Mouse (Mus musculus) stomach, embryonic 16.5 days (tissue): ENCODE data around the gene Zbtb46. TPM values are rescaled to one million over a fixed set of nuclear protein-coding genes. Genes with fewer than 3 reads are reported as not detected.

ENCODE experiments used
- ATAC-seq: fragments of 200-750 bp; cut with Nextera tagmentation; 2 replicates; pipeline ENCODE4 v1.8.0; 2017; ENCODE audit warnings: moderate number of reproducible peaks, moderate TSS enrichment; ENCODE audit not compliant: insufficient read depth, low FRiP score
- H3K27ac ChIP-seq: fragments of 300-500 bp; sonication (generic); 2 replicates; pipeline ENCODE4 v1.5.1; 2014; ENCODE audit warnings: low read length
- H3K27me3 ChIP-seq: fragments of 300-500 bp; sonication (generic); 2 replicates; pipeline ENCODE4 v1.6.1; 2014; ENCODE audit warnings: low read length, control low read depth, mixed read lengths; ENCODE audit not compliant: control insufficient read depth, insufficient read depth
- H3K36me3 ChIP-seq: fragments of 300-500 bp; sonication (generic); 2 replicates; pipeline ENCODE4 v1.6.1; 2014; ENCODE audit warnings: low read length; ENCODE audit not compliant: control insufficient read depth, insufficient read depth
- H3K4me1 ChIP-seq: fragments of 300-500 bp; sonication (generic); 2 replicates; pipeline ENCODE4 v1.6.1; 2014; ENCODE audit warnings: low read length, control low read depth, mixed read lengths; ENCODE audit not compliant: control insufficient read depth, insufficient read depth
- H3K4me2 ChIP-seq: fragments of 300-500 bp; sonication (generic); 2 replicates; pipeline ENCODE4 v1.6.1; 2014; ENCODE audit warnings: low read depth, low read length, mixed read lengths
- H3K4me3 ChIP-seq: fragments of 300-500 bp; sonication (generic); replicated peaks from 2 replicates; pipeline ENCODE4 v1.5.1; 2014; ENCODE audit warnings: mild to moderate bottlenecking, low read length
- H3K9ac ChIP-seq: fragments of 300-500 bp; sonication (generic); 2 replicates; pipeline ENCODE4 v1.6.1; 2014; ENCODE audit warnings: low read length
- H3K9me3 ChIP-seq: fragments of 300-500 bp; sonication (generic); replicated peaks from 2 replicates; pipeline ENCODE4 v1.6.1; 2016; ENCODE audit warnings: low read length, control low read depth; ENCODE audit not compliant: control insufficient read depth
- WGBS: fragments of 180-500 bp; shearing (Covaris S2); extraction: QIAGEN DNeasy Blood & Tissue Kit; methylation state at CpG from one replicate; pipeline ENCODE4 v1.1.7; 2014; 5-methylcytosine and 5-hydroxymethylcytosine counted together
- polyA plus RNA-seq: library from polyadenylated mRNA; unstranded; fragments of >200 nt; fragmentation: Nextera tagmentation; extraction: Ambion mirVana; gene quantifications from 2 replicates; pipeline ENCODE4 v1.2.1, GENCODE M21; 2015

Gene Zbtb46
- polyA plus RNA-seq, 1 experiment from 2014 or later, result 9.7 TPM

GRCm38 (mm10) chr2:181394086-181394485 lies 65.1 kb downstream of the Zbtb46 start:
- no peak overlapping the region for H3K9ac ChIP-seq

GRCm38 (mm10) chr2:181392600-181393213 lies 66.5 kb downstream of the Zbtb46 start:
- Histone ChIP-seq H3K9me3 (no peaks in the 10 kb centered on the region), H3K36me3 (no peaks in the 10 kb centered on the region), H3K27me3 (no peaks in the 10 kb centered on the region), H3K4me3 (no peak overlapping the region), H3K9ac (no peak overlapping the region), H3K27ac (no peak overlapping the region), H3K4me1 (no peaks in the 10 kb centered on the region), H3K4me2 (no peak overlapping the region)
- ATAC-seq, result peak; percentile 78; the same call in 1 of the 2 replicates
- WGBS, result 30% methylated on average over 4 of the region's 4 CpGs

More at GRCm38 (mm10) chr2:181394086-181394485, 65.1 kb downstream of the Zbtb46 start:
- H3K9me3 ChIP-seq, result no peaks in the 10 kb centered on the region
- no peaks in the 10 kb centered on the region for H3K27me3 ChIP-seq
- no peak for ATAC-seq
- H3K4me2 ChIP-seq, result no peak overlapping the region
- no peaks in the 10 kb centered on the region for H3K36me3 ChIP-seq
- no peak overlapping the region for H3K4me3 ChIP-seq
- no peaks in the 10 kb centered on the region for H3K4me1 ChIP-seq
- 87% methylated on average over 3 of the region's 3 CpGs for WGBS
- H3K27ac ChIP-seq, result no peak overlapping the region

DNA sequence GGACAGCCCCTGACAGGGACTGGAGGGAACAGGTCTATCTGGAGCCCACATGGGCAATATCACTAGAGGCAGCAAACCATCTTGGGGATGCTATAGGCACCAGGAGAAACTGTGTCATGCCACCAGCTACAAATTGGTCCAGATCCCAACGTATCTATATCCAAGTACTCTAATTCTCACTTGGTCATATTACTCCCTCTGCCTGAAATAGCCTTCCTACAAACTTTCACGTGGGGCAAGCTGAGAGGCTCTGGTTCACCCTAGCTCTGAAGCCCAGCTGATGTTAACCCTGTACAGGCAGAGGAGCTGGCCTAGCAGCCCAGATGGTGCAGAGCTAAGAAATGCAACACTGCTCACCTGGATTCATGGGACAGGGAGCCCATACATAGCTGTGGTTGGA lies 67.7 kb downstream of the Zbtb46 start:
- WGBS, result 65% methylated on average over 2 of the region's 2 CpGs
- Histone ChIP-seq H3K4me2 (no peak overlapping the region), H3K36me3 (no peaks in the 10 kb centered on the region), H3K27ac (no peak overlapping the region), H3K9ac (no peak overlapping the region; the same call in 1 of the 2 replicates), H3K4me3 (no peak overlapping the region), H3K9me3 (no peaks in the 10 kb centered on the region), H3K4me1 (no peaks in the 10 kb centered on the region), H3K27me3 (no peaks in the 10 kb centered on the region)
- ATAC-seq, result no peak

GRCm38 (mm10) chr2:181391022-181391421 lies 68.2 kb downstream of the Zbtb46 start:
- H3K9me3 ChIP-seq, result no peaks in the 10 kb centered on the region
- H3K4me3 ChIP-seq, result no peak overlapping the region
- H3K27ac ChIP-seq, result no peak overlapping the region
- no peak overlapping the region for H3K9ac ChIP-seq
- H3K4me1 ChIP-seq, result 0 out of 2 replicates have a peak, but pooled peaks cover 2% of the 10 kb centered on the region
- WGBS, result 89% methylated on average over 15 of the region's 15 CpGs
- H3K36me3 ChIP-seq, result no peaks in the 10 kb centered on the region
- peak; percentile 23; the same call in 1 of the 2 replicates for ATAC-seq
- H3K4me2 ChIP-seq, result no peak overlapping the region
- H3K27me3 ChIP-seq, result no peaks in the 10 kb centered on the region

DNA sequence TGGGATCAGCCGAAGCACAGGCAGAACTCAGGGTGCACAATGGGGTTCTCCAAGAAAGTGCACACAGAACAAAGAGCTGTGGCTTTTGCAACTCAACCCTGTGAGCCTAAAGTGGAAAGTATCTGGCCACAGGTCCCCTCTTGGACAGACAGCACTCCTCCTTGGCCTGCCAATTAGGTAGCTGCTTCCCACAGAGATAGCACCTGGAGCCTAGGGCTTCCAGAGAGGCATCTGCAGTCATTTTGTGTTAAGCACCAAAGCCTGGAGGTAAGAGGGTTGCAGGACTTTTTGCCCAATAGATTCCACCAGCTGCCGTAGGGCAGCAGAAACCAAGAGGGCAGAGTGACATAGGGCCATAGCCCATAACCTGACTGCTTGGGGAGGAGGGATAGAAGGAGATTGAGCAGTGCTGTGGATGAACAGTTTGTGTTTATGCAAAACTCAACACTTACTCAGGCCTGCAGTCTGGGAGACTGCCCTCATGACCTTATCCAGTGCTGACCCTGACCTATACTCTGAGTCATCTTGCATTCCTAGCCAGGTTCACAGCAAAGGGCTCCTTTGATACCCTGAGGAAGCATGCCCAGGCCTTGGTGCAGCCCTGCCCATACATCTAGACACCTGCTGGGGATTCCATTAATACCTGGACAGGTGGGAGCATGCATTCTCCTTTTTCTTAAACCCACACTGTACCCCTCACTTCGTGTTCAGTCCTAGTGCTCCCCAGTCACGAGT lies 68.9 kb downstream of the Zbtb46 start:
- Histone ChIP-seq H3K9ac (no peak overlapping the region), H3K4me3 (no peak overlapping the region), H3K4me2 (no peak overlapping the region), H3K9me3 (no peaks in the 10 kb centered on the region), H3K4me1 (0 out of 2 replicates have a peak, but pooled peaks cover 2% of the 10 kb centered on the region), H3K27ac (no peak overlapping the region), H3K36me3 (no peaks in the 10 kb centered on the region), H3K27me3 (no peaks in the 10 kb centered on the region)
- ATAC-seq, result 0 out of 2 replicates have a peak, but pooled peaks have one; percentile 41
- 74% methylated on average over 4 of the region's 4 CpGs for WGBS

DNA sequence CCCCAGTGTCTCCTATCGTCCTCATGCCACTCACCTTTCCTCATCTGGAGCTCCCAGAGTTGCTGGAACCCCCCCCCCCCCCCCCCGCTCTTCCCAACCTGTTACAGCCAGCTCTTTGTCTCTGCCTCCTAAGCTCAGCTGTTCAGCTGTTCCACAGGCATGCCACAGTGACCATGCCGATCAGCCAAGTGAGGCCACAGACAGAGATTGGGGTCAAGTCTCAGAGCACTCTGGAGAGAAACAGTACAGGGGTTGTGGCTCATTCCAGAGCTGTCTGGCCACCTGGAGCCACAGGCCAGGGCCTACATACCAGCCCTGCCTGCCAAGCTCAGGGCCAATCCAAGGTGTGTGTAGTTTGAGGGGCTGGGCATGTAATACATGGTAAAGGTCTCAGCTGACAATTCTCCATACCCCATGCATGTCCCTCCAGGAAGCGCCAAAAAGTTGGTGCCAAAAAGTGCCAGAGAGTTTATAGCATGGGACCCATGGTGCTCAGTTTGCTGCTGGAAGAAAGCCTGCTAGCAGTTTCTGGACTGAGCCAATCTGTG lies 72.5 kb downstream of the Zbtb46 start:
- H3K9me3 ChIP-seq, result no peaks in the 10 kb centered on the region
- ATAC-seq, result no peak
- no peak overlapping the region for H3K27ac ChIP-seq
- no peak overlapping the region for H3K9ac ChIP-seq
- WGBS, result 82% methylated on average over 4 of the region's 4 CpGs
- 0 out of 2 replicates have a peak, but pooled peaks cover 2% of the 10 kb centered on the region for H3K4me1 ChIP-seq
- H3K4me3 ChIP-seq, result no peak overlapping the region
- peaks cover 4% of the 10 kb centered on the region for H3K36me3 ChIP-seq
- no peaks in the 10 kb centered on the region for H3K27me3 ChIP-seq
- H3K4me2 ChIP-seq, result no peak overlapping the region

GRCm38 (mm10) chr2:181385885-181386284 lies 73.3 kb downstream of the Zbtb46 start:
- WGBS, result 55% methylated on average over 3 of the region's 3 CpGs
- H3K36me3 ChIP-seq, result peaks cover 7% of the 10 kb centered on the region

GRCm38 (mm10) chr2:181384919-181385391 lies 74.3 kb downstream of the Zbtb46 start:
- H3K4me1 ChIP-seq, result 0 out of 2 replicates have a peak, but pooled peaks cover 2% of the 10 kb centered on the region
- no peaks in the 10 kb centered on the region for H3K9me3 ChIP-seq
- H3K27ac ChIP-seq, result no peak overlapping the region
- H3K27me3 ChIP-seq, result no peaks in the 10 kb centered on the region
- H3K4me3 ChIP-seq, result no peak overlapping the region
- H3K36me3 ChIP-seq, result peaks cover 11% of the 10 kb centered on the region
- 61% methylated on average over 4 of the region's 4 CpGs for WGBS
- no peak overlapping the region for H3K4me2 ChIP-seq
- ATAC-seq, result peak; percentile 46; the same call in 1 of the 2 replicates
- no peak overlapping the region for H3K9ac ChIP-seq

More at GRCm38 (mm10) chr2:181385885-181386284, 73.3 kb downstream of the Zbtb46 start:
- Histone ChIP-seq H3K4me1 (0 out of 2 replicates have a peak, but pooled peaks cover 2% of the 10 kb centered on the region), H3K9me3 (no peaks in the 10 kb centered on the region), H3K27ac (no peak overlapping the region), H3K4me2 (no peak overlapping the region), H3K4me3 (no peak overlapping the region), H3K27me3 (no peaks in the 10 kb centered on the region), H3K9ac (no peak overlapping the region)
- no peak for ATAC-seq

DNA sequence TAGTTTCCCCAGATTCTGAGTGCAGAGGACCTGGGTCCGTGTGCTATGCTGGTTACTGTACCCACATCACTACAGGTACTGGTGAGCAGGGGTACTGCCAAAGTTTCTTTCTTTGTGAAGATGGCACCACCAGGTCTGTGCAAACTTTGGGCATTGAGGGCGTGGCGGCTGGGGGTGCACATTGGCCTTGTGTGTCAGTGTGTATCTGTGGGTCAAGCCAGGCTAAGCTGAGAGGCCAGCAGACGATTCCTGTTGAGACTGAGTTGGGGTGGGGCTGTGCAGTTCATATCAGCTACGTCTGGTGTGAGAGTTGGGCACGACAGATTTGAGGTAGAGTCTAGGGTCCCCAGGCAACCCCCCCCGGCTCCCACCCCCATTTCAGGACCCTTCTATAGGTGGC lies 74.8 kb downstream of the Zbtb46 start:
- Histone ChIP-seq H3K9ac (no peak overlapping the region), H3K4me2 (no peak overlapping the region), H3K4me3 (no peak overlapping the region), H3K4me1 (0 out of 2 replicates have a peak, but pooled peaks cover 2% of the 10 kb centered on the region), H3K27me3 (no peaks in the 10 kb centered on the region), H3K9me3 (no peaks in the 10 kb centered on the region), H3K27ac (no peak overlapping the region), H3K36me3 (peaks cover 11% of the 10 kb centered on the region)
- WGBS, result 76% methylated on average over 7 of the region's 7 CpGs
- peak; percentile 35; the same call in 1 of the 2 replicates for ATAC-seq
